Mouse (Mus musculus) gastrocnemius, adult 2 months (tissue): ENCODE results near the gene Kdm4b. TPM values are rescaled to one million over a fixed set of nuclear protein-coding genes. Genes with fewer than 3 reads are reported as not detected.

Experiments
- DNase-seq: peaks from one replicate; pipeline ENCODE4 v3.0.0; 2022
- H3K27ac ChIP-seq: fragments of 200-600 bp; 2 replicates; pipeline ENCODE4 v1.8.1; 2022; ENCODE audit warnings: mild to moderate bottlenecking
- H3K4me3 ChIP-seq: fragments of 200-600 bp; 2 replicates; pipeline ENCODE4 v1.8.1; 2022; ENCODE audit warnings: mild to moderate bottlenecking, moderate library complexity
- CTCF ChIP-seq: fragments of 200-600 bp; IDR thresholded peaks from 2 replicates; pipeline ENCODE4 v1.8.1; 2022; ENCODE audit warnings: antibody characterized with exemption, mild to moderate bottlenecking, moderate library complexity
- intact Hi-C: fragments of 180-260 bp; cut with DNase I; formaldehyde crosslinking; loops from one replicate; pipeline ENCODE4 v1.15.1; 2025
- total RNA-seq, 2 experiments: library from RNA; stranded (reverse); gene quantifications; 2 replicates each; pipeline ENCODE4 v1.2.3; 2021

The Kdm4b gene
- total RNA-seq, 2 experiments from 2014 or later, result 25.6 to 27.3 TPM

DNA sequence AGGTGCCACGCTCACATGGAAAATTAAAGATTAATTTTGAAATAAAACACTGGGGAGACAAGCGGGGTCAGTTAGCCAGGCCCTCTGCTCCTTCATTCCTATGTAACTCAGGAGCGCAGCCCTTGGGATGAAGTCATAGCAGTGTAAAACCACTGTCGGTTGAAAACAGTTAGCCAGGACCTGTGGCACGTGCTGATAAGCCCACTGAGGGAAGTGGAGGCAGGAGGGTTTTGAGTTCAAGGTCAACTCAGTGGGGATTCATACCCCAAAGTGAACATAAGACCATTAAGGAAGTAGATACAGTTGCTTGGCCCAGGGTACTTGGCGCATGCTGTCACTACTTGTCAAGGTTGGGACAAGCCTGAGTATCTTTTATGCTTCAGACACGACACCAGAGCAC lies 85.6 kb downstream of the Kdm4b start:
- TF ChIP-seq CTCF, result no peak
- no peak overlapping the region for H3K27ac ChIP-seq
- no peak overlapping the region for H3K4me3 ChIP-seq
- intact Hi-C loops, result no loop called here
- no peak for DNase-seq

GRCm38 (mm10) chr17:56413113-56413512 lies 87.3 kb downstream of the Kdm4b start:
- no peak for TF ChIP-seq CTCF
- no peak overlapping the region for H3K4me3 ChIP-seq
- DNase-seq, result no peak
- intact Hi-C loops, result no loop called here
- no peak overlapping the region for H3K27ac ChIP-seq

DNA sequence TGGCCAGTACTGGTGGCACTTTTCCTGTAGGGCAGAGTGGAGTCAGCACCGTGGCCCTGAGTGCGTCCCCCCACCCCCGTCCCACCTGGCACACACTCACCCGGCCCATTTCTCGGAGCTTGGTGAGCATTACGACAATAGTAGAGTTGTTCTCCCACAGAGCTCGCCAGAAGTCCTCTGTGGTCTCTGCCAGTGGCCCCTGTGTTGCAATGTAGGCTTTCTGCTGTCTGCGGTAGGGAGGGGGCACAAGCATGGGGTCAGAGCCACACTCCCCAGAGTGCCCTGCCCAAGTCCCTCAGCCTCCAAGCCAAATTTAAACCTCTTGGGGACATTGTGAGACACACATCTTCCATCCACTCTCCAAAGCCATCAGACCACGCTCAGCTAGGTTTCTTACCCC lies 88.9 kb downstream of the Kdm4b start:
- no peak for DNase-seq
- Histone ChIP-seq H3K4me3 (no peak overlapping the region), H3K27ac (no peak overlapping the region)
- intact Hi-C loops, result no loop called here
- no peak for TF ChIP-seq CTCF

DNA sequence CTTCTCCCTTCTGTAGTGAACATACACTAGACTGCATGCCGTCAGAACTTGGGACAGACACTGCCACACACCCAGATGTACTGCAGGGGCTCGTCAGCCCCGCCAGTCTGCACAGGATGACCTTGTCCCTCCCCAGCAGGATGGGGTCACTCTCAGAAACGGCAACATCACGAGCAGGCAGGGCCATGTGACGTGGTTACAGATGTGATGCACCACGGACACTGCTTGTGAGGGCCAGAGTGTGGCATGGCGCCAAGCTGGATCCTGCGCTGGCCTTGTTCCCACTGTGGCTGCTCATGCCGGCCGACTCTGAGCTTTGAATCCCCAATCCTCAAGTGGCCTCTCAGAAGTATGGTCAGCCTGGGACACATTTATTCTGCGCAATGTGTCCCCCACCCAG lies 92.4 kb downstream of the Kdm4b start:
- Histone ChIP-seq H3K4me3 (no peak overlapping the region), H3K27ac (no peak overlapping the region)
- no peak for DNase-seq
- no peak for TF ChIP-seq CTCF
- intact Hi-C loops, result no loop called here

- H3K27ac ChIP-seq, result no peak overlapping the region
- intact Hi-C loops, result loop anchor here (10.0 kb wide), 1 partner anchor 135 kb away; the partner anchor contains the start of gene Gm20219
- no peak for DNase-seq
- TF ChIP-seq CTCF, result no peak
- H3K4me3 ChIP-seq, result no peak overlapping the region
Measured at GRCm38 (mm10) chr17:56420022-56420421, 94.2 kb downstream of the Kdm4b start.

DNA sequence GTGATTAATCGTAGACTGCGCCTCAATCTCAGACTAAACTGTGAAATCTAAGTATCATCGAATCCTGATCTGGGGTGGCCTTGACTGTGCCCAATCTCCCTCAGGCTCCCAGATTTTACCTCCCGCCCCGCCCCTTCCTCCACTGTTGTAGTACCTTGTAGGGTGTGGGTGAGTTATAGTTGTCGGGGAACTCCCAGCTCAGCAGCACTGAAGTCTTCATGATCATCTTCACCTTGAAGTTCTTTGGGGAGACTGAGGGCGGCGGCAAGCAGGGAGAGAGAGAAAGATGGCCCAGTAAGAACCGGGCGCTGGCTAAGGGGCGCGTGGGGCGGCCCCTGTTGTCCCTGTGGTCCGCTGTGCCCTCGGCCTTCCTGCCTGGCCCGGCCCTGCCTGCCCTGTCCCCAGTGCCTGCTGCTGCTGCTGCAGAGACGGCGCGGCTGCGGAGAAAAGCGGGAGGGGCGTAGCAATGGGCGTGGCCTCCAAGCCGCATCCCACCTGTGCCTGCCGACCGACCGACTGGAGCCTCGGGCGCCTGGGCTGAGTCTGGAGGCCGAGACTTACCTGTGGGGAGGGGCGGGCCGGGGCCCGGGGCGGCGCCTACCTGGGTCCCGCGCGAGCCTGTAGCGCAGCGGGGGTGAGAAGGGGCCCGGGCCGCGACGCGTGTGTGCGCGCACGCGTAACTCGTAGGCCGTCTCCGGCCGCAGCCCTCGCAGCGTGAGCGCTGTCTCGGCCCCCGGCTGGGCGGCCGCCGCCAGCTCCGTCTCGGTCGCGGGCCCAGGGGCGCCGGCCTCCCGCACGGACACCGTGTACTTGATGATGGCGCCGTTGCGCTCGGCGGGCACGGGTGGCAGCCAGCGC lies 99.1 kb downstream of the Kdm4b start:
- H3K4me3 ChIP-seq, result peak overlapping the region; percentile 77
- intact Hi-C loops, result loop anchor here (1.0 to 10.0 kb wide), 4 partner anchors 37 to 130 kb away; partner anchors contain the start of gene Gm20219

GRCm38 (mm10) chr17:56425584-56425914 lies 99.7 kb downstream of the Kdm4b start:
- peak; percentile 89 for DNase-seq
- intact Hi-C loops, result loop anchor here (1.0 to 10.0 kb wide), 4 partner anchors 37 to 129 kb away; partner anchors contain the start of gene Gm20219
- Histone ChIP-seq H3K4me3 (peak overlapping the region; percentile 77), H3K27ac (peak overlapping the region; percentile 72)
- peak; percentile 98; the same call in 1 of the 2 replicates for TF ChIP-seq CTCF

More for the DNA sequence above, 99.1 kb downstream of the Kdm4b start:
- no peak for TF ChIP-seq CTCF
- H3K27ac ChIP-seq, result peak overlapping the region; percentile 72
- peak; percentile 70 for DNase-seq

- peak overlapping the region; percentile 77 for H3K4me3 ChIP-seq
- no peak for TF ChIP-seq CTCF
- no peak for DNase-seq
- intact Hi-C loops, result loop anchor here (1.0 to 10.0 kb wide), 4 partner anchors 36 to 129 kb away; partner anchors contain the start of gene Gm20219
- H3K27ac ChIP-seq, result peak overlapping the region; percentile 72
Measured at GRCm38 (mm10) chr17:56425941-56426340, 100.1 kb downstream of the Kdm4b start.

DNA sequence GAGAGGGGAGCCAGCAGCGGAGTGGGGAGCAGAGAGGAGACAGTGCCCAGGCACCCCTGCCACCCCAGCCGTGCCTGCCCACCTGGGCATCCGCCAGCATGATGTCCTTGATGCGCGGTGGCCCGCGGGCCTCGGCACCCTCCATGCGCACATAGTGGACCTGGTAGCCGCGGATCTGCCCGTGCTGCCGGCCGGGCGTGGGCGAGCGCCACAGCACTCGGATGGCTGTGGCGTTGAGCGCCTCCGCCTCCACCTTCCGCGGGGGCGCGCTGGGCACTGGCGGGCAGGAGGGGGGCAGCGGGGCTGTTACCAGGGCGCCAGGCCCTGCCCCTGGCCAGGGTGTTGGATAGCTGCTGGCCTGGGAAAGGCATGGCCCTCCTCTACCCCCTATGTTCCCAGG lies 102.0 kb downstream of the Kdm4b start:
- Histone ChIP-seq H3K27ac (no peak overlapping the region), H3K4me3 (no peak overlapping the region)
- intact Hi-C loops, result loop anchor here (5.0 to 10.0 kb wide), 2 partner anchors 34 to 127 kb away; partner anchors contain the start of gene Gm20219
- no peak for DNase-seq
- no peak for TF ChIP-seq CTCF

GRCm38 (mm10) chr17:56431582-56431981 lies 105.7 kb downstream of the Kdm4b start:
- DNase-seq, result no peak
- Histone ChIP-seq H3K4me3 (no peak overlapping the region), H3K27ac (no peak overlapping the region)
- intact Hi-C loops, result no loop called here
- TF ChIP-seq CTCF, result no peak

GRCm38 (mm10) chr17:56439731-56440460 lies 114.0 kb downstream of the Kdm4b start:
- intact Hi-C loops, result no loop called here

GRCm38 (mm10) chr17:56442316-56442715 lies 116.5 kb downstream of the Kdm4b start:
- intact Hi-C loops, result no loop called here
- Histone ChIP-seq H3K27ac (no peak overlapping the region), H3K4me3 (no peak overlapping the region)
- TF ChIP-seq CTCF, result no peak
- no peak for DNase-seq

More at GRCm38 (mm10) chr17:56439731-56440460, 114.0 kb downstream of the Kdm4b start:
- TF ChIP-seq CTCF, result no peak
- Histone ChIP-seq H3K27ac (no peak overlapping the region), H3K4me3 (no peak overlapping the region)
- no peak for DNase-seq

DNA sequence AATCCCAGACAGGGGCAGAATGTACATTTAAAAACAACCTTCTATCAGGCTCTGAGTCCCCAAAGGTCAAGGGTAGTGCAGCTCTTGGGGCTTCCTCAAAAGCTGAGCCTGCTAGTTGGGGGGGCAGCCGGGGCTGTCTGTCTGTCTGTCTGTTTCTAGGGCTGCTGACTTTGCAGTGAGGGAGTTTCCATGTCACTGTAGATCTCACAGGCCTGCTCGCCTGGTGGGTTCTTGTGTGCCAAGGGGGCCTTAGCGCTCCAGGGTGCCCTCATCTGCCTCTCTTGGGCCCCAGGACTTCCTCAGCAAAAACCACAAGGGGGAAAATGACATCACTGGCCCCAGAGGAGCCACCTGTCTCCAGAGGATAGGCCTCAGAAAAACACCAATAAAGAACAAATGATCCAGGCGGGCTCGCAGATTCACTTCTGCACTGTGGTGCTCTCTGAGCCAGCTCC lies 117.5 kb downstream of the Kdm4b start:
- Histone ChIP-seq H3K27ac (no peak overlapping the region), H3K4me3 (no peak overlapping the region)
- no peak for TF ChIP-seq CTCF
- intact Hi-C loops, result no loop called here
- DNase-seq, result no peak
